Mouse (Mus musculus) C2C12 (cell line): ENCODE measurements around the gene Mroh2a. TPM values are rescaled to one million over a fixed set of nuclear protein-coding genes. Genes with fewer than 3 reads are reported as not detected.

ENCODE experiments used
- H3K27me3 ChIP-seq: one replicate; pipeline ENCODE4 v1.6.1; 2011; ENCODE audit not compliant: control insufficient read depth, insufficient read depth, insufficient read length
- H3K36me3 ChIP-seq: one replicate; pipeline ENCODE4 v1.6.1; 2011; ENCODE audit not compliant: control insufficient read depth, insufficient read depth
- H3K4me3 ChIP-seq: one replicate; pipeline ENCODE4 v1.5.1; 2011; ENCODE audit warnings: mild to moderate bottlenecking, control low read depth; ENCODE audit not compliant: poor library complexity, insufficient read depth, severe bottlenecking
- H3K79me2 ChIP-seq: one replicate; pipeline ENCODE4 v1.6.1; 2011; ENCODE audit not compliant: control insufficient read depth, insufficient read depth
- H3K79me3 ChIP-seq: one replicate; pipeline ENCODE4 v1.6.1; 2011; ENCODE audit warnings: low read depth, control low read depth
- H3ac ChIP-seq: one replicate; pipeline ENCODE3; 2011; ENCODE audit warnings: low read depth; ENCODE audit not compliant: control insufficient read depth, insufficient read length
- CEBPB ChIP-seq: IDR thresholded peaks from one replicate; pipeline ENCODE4 v1.6.1; 2011; ENCODE audit warnings: low read depth, mild to moderate bottlenecking, control low read depth, moderate library complexity
- CTCF ChIP-seq: IDR thresholded peaks from one replicate; pipeline ENCODE4 v1.5.1; 2011; ENCODE audit not compliant: control insufficient read depth, insufficient read depth, insufficient read length
- FOSL1 ChIP-seq: IDR thresholded peaks from one replicate; pipeline ENCODE4 v1.8.0; 2011; ENCODE audit warnings: mild to moderate bottlenecking, low read length; ENCODE audit not compliant: poor library complexity, insufficient read depth, severe bottlenecking
- MAX ChIP-seq: IDR thresholded peaks from one replicate; pipeline ENCODE4 v1.6.1; 2011; ENCODE audit warnings: mild to moderate bottlenecking, control low read depth
- MYOD1 ChIP-seq: IDR thresholded peaks from one replicate; pipeline ENCODE4 v1.6.1; 2011; ENCODE audit warnings: low read depth; ENCODE audit not compliant: control insufficient read depth, insufficient read length
- MYOG ChIP-seq: IDR thresholded peaks from one replicate; pipeline ENCODE4 v1.6.1; 2011; ENCODE audit not compliant: control insufficient read depth, insufficient read length; ENCODE audit errors: extremely low read depth
- USF1 ChIP-seq: IDR thresholded peaks from one replicate; pipeline ENCODE4 v1.6.1; 2011; ENCODE audit warnings: low read depth, mild to moderate bottlenecking, control low read depth, moderate library complexity
- polyA plus RNA-seq: library from polyadenylated mRNA; unstranded; fragments of >200 nt; fragmentation: generic; extraction: Trizol; gene quantifications from one replicate; pipeline ENCODE4 v1.2.1, GENCODE M21; 2012; ENCODE audit warnings: missing spikeins

The Mroh2a gene
- polyA plus RNA-seq, 1 experiment: 0.69 TPM

DNA sequence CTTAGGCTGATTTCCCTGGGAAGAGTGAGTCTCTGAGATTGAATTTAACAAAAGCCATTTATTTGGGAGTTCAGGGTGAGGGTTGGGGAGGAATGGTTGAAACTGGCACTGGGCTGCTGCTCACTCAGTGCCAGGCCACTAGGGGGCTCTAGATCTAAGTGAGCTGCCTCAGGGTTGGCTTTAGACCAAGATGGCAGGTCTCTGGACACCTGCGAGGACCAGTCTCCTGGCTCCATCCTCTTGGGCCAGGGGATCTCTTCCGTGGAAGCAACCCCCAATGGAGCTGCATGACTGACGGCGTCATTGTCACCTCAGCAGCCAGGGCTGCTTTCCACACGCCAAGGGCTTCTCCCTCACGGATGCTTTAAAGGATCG is 58.1 kb downstream of the Mroh2a start:
- no peaks in the 10 kb centered on the region for H3K36me3 ChIP-seq
- TF ChIP-seq CEBPB (no peak), CTCF (peak; percentile 34)
- H3K79me3 ChIP-seq: no peaks in the 10 kb centered on the region

DNA sequence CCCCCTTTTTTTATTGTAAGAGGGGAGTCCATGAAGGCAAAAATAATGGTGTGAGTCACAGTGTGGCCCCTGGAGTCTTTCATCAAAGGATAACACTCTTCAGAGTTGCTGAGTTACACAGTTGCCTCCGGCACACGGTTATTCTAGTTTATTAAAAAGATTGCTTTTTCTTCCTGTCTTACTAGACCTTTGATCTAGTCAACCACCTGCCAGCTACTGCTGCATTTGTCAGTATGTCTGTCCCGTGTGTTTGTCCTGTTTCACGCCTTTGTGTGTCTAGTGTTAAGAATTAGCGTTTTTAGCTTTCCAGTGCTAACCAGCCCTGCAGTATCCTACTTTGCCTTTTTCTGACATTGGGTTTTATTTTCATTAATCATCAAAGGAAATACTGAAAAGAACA is 58.9 kb downstream of the Mroh2a start:
- no peaks in the 10 kb centered on the region for H3K36me3 ChIP-seq
- no peak overlapping the region for H3ac ChIP-seq
- H3K27me3 ChIP-seq: no peaks in the 10 kb centered on the region
- TF ChIP-seq CEBPB (no peak), MYOD1 (no peak), FOSL1 (no peak), MAX (no peak), CTCF (no peak), MYOG (no peak), USF1 (no peak)
- H3K4me3 ChIP-seq: no peak overlapping the region
- no peaks in the 10 kb centered on the region for H3K79me3 ChIP-seq
- no peaks in the 10 kb centered on the region for H3K79me2 ChIP-seq

More for the DNA sequence above, 58.1 kb downstream of the Mroh2a start:
- Histone ChIP-seq H3K27me3 (no peaks in the 10 kb centered on the region), H3K79me2 (no peaks in the 10 kb centered on the region), H3K4me3 (no peak overlapping the region), H3ac (no peak overlapping the region)

DNA sequence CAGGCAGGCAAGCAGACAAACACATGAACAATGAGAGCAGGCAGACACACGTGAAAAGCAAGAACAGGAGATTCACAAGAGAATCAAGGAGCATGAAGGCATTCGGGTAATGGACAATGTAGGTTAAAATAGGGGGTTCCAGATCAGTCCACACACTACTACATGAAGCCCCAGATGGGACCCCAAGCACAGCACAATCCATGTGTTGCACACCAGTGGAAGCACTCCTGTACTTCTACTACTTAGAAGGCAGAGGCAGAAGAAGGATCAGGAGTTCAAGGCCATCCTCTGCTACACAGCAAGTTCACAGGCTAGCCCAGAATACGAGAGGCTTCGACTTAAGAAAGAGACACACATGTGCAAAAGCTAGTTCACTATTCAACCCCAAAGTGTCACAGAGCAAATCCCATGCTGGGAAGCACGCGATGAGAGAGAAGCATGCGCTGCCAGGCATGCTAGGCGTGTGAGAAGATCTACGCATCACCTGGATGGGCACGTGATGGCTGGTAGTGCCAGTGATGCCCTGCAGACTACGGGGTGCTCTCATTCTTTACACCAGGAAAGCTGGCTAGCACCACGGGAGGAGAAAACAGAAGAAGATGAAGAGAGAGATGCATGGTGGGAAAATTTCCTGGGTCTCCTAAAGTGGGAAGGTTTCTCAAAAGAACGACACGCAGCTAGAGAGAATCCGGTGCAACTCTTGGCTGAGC is 59.5 kb downstream of the Mroh2a start:
- H3K79me3 ChIP-seq: no peaks in the 10 kb centered on the region
- H3K4me3 ChIP-seq: no peak overlapping the region
- H3K79me2 ChIP-seq: no peaks in the 10 kb centered on the region
- no peaks in the 10 kb centered on the region for H3K36me3 ChIP-seq
- no peak for TF ChIP-seq MYOG
- TF ChIP-seq MAX: no peak
- no peak for TF ChIP-seq MYOD1
- no peak for TF ChIP-seq CTCF
- TF ChIP-seq USF1: no peak
- TF ChIP-seq FOSL1: no peak
- no peak for TF ChIP-seq CEBPB
- no peaks in the 10 kb centered on the region for H3K27me3 ChIP-seq
- H3ac ChIP-seq: no peak overlapping the region

DNA sequence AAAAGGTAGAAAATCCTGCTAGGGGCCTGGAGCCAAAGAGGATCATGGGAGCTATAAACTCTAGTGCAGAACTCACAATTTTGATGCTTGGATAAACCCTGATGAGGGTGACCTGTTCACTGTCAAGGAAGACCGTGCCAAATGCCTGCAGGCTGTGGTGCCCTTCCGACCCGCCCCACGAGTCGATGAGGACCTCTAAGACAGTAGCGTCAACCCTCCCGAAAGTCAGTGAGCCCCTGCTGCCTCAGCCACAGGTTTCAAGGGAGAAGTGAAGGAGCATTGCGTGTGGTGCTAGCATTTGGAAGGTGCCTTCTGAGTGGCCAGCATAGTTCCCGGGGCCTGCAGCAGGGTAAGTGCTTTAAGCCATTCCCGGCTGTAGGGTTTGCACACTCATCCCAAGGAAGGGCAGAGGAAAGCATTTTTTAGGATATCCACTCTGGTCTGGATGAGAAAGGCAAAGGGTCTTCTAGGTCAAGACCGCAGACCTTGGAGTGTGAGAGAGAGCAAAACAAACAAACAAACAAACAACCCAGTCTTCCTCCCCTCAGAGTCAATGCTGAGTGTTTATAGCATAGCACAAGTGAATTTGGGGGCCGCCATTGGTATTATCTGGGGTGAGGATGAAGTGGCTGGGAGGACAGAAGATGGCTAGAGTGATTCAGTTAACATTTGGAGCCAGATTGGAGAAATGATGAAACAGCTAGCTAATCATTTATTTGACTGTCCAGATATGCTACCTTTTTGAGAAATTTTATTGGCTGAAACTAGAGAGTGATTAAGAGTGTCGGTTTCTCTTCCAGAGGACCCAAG is 60.3 kb downstream of the Mroh2a start:
- H3K4me3 ChIP-seq: no peak overlapping the region
- TF ChIP-seq FOSL1 (no peak), CTCF (no peak), MYOG (no peak), MYOD1 (no peak), USF1 (no peak), MAX (no peak), CEBPB (no peak)
- H3K27me3 ChIP-seq: no peaks in the 10 kb centered on the region
- H3K79me3 ChIP-seq: no peaks in the 10 kb centered on the region
- no peaks in the 10 kb centered on the region for H3K36me3 ChIP-seq
- H3ac ChIP-seq: no peak overlapping the region
- H3K79me2 ChIP-seq: no peaks in the 10 kb centered on the region

DNA sequence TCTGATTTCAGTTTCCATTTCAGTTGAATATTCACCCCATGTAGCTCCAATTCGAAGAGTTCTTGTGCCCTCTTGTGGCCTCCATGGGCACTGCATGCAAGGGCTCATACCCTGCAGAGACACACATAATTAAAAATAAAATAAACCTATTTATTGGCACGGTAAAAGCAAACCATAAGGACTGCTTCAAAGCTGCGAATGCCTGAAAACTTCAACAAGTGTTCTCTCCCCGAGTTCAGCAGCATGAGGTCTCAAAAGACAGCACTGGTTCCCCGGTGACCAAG is 60.9 kb downstream of the Mroh2a start:
- Histone ChIP-seq H3K36me3 (no peaks in the 10 kb centered on the region), H3K79me2 (no peaks in the 10 kb centered on the region), H3K79me3 (no peaks in the 10 kb centered on the region), H3K4me3 (no peak overlapping the region), H3ac (no peak overlapping the region), H3K27me3 (no peaks in the 10 kb centered on the region)
- TF ChIP-seq MAX: no peak
- peak; percentile 62 for TF ChIP-seq CTCF

DNA sequence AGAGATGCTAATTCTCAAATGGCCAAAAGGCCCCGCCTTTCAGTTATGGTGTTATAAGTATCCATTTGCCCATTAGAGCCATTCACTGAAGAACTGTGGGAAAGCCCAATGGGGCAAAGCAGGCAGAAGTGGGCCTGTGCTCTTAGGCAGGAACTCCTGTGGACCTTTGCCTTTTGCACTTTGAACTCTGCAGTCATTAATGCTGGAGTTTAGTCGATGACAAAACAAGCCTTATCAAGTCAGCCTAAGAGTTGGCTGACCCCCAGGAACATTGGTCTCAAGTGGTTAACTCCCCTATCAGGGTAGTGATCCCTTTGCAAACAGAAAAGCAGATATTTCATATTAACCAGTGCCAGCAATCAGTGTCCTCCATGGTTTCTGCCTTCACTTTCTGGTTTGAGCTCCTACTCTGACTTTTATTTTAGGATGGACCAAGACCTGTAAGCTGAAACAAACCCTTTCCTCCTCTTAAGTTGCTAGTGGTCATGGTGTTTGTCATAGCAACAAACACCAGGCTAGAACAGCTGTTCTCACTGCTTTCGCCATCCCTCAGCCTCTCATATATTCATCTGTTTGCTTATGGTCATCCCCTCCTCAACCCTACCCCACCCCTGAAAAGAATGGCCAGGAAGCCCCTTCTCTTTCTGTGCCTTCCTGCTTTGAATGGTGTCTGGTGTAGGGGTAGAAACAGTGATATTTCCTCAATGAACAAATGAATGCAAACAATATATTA is 61.4 kb downstream of the Mroh2a start:
- Histone ChIP-seq H3K36me3 (no peaks in the 10 kb centered on the region), H3K27me3 (no peaks in the 10 kb centered on the region), H3ac (no peak overlapping the region), H3K79me2 (no peaks in the 10 kb centered on the region), H3K4me3 (no peak overlapping the region), H3K79me3 (no peaks in the 10 kb centered on the region)
- TF ChIP-seq CEBPB (no peak), MYOG (no peak), USF1 (no peak), MYOD1 (no peak), MAX (no peak), CTCF (no peak), FOSL1 (no peak)
